Mouse (Mus musculus) limb, embryonic 15.5 days (tissue): Measurements from ENCODE around the gene Cux1. TPM values are rescaled to one million over a fixed set of nuclear protein-coding genes. Genes with fewer than 3 reads are reported as not detected.

Source experiments
- ATAC-seq: fragments of 200-750 bp; cut with Nextera tagmentation; 2 replicates; pipeline ENCODE4 v1.8.0; 2017; ENCODE audit warnings: low read depth, moderate TSS enrichment; ENCODE audit not compliant: insufficient number of reproducible peaks, low FRiP score, low TSS enrichment
- H3K27ac ChIP-seq: fragments of 300-500 bp; sonication (generic); 2 replicates; pipeline ENCODE4 v1.5.1; 2015; ENCODE audit warnings: moderate library complexity, mild to moderate bottlenecking, inconsistent platforms
- H3K27me3 ChIP-seq: fragments of 300-500 bp; sonication (generic); 2 replicates; pipeline ENCODE4 v1.6.1; 2015; ENCODE audit warnings: inconsistent platforms
- H3K36me3 ChIP-seq: fragments of 300-500 bp; sonication (generic); 2 replicates; pipeline ENCODE4 v1.6.1; 2015; ENCODE audit warnings: inconsistent platforms
- H3K4me1 ChIP-seq: fragments of 300-500 bp; sonication (generic); 2 replicates; pipeline ENCODE4 v1.6.1; 2015; ENCODE audit warnings: inconsistent platforms
- H3K4me2 ChIP-seq: fragments of 300-500 bp; sonication (generic); 2 replicates; pipeline ENCODE4 v1.6.1; 2015; ENCODE audit warnings: mild to moderate bottlenecking, inconsistent platforms
- H3K4me3 ChIP-seq: fragments of 300-500 bp; sonication (generic); 2 replicates; pipeline ENCODE4 v1.5.1; 2015; ENCODE audit warnings: mild to moderate bottlenecking, inconsistent platforms
- H3K9ac ChIP-seq: fragments of 300-500 bp; sonication (generic); 2 replicates; pipeline ENCODE4 v1.6.1; 2015; ENCODE audit warnings: inconsistent platforms
- H3K9me3 ChIP-seq: fragments of 300-500 bp; sonication (generic); 2 replicates; pipeline ENCODE4 v1.6.1; 2016; ENCODE audit warnings: inconsistent platforms
- WGBS: fragments of 180-500 bp; shearing (Covaris S2); methylation state at CpG from one replicate; pipeline ENCODE4 v1.1.7; 2015; 5-methylcytosine and 5-hydroxymethylcytosine counted together
- polyA plus RNA-seq: library from polyadenylated mRNA; unstranded; fragments of >200 nt; fragmentation: Nextera tagmentation; extraction: Ambion mirVana; gene quantifications from 2 replicates; pipeline ENCODE4 v1.2.1, GENCODE M21; 2015

Cux1 gene
- polyA plus RNA-seq, 1 experiment from 2014 or later: 80.1 TPM

DNA sequence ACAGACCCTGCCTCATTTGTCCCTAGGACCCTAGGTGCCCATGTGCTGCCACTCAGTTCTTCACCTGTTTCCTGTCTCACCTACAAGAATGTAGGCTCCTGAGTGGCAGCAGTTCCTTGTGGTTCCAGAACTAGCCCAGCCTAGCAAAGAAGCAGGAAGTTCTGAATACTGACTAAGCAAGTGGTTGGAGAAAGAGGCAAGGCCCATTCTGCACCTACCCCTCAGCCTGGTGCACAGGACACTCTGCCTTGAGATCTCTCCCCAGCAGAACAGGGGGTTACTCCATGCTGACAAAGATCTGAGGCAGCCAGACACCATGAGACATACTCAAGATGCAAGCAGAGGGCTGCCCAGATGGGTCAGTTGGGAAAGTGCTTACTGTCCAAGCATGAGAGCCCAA is 14.5 kb downstream of the Cux1 start:
- no peak overlapping the region for H3K4me3 ChIP-seq
- H3K4me2 ChIP-seq: no peak overlapping the region
- H3K9ac ChIP-seq: no peak overlapping the region
- H3K36me3 ChIP-seq: no peaks in the 10 kb centered on the region
- peaks cover 36% of the 10 kb centered on the region for H3K4me1 ChIP-seq
- H3K27me3 ChIP-seq: no peaks in the 10 kb centered on the region
- no peak for ATAC-seq
- no peaks in the 10 kb centered on the region for H3K9me3 ChIP-seq
- no peak overlapping the region for H3K27ac ChIP-seq

DNA sequence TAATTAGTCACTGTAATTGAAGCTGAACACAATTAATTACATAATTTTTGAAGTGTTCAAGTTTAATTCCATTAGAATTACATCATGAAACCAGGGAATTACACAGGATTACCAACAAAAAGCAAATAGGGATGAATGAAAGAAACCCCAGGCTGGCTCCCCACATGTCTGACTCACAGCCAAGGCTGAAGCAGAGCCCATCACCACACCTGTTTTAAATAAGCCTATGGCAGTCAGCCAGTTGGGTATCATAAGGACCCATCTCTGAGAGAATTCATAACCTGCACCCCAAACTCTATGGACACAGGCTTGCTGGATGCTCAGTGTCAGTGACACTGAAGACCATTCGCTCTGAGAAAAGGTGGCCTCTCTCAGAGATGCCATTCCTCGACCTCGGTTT is 15.2 kb downstream of the Cux1 start:
- H3K4me2 ChIP-seq: no peak overlapping the region
- no peaks in the 10 kb centered on the region for H3K36me3 ChIP-seq
- 76% methylated on average over 3 of the region's 3 CpGs for WGBS
- ATAC-seq: no peak
- no peak overlapping the region for H3K4me3 ChIP-seq
- peaks cover 31% of the 10 kb centered on the region for H3K4me1 ChIP-seq
- no peaks in the 10 kb centered on the region for H3K9me3 ChIP-seq
- no peak overlapping the region for H3K27ac ChIP-seq
- H3K27me3 ChIP-seq: no peaks in the 10 kb centered on the region
- H3K9ac ChIP-seq: no peak overlapping the region

- no peak for ATAC-seq
- no peaks in the 10 kb centered on the region for H3K27me3 ChIP-seq
- H3K4me3 ChIP-seq: no peak overlapping the region
- H3K9ac ChIP-seq: no peak overlapping the region
- H3K9me3 ChIP-seq: no peaks in the 10 kb centered on the region
- H3K4me1 ChIP-seq: peaks cover 28% of the 10 kb centered on the region
- H3K27ac ChIP-seq: no peak overlapping the region
- H3K4me2 ChIP-seq: no peak overlapping the region
- H3K36me3 ChIP-seq: no peaks in the 10 kb centered on the region
- WGBS: 76% methylated on average over 6 of the region's 6 CpGs
Measured at GRCm38 (mm10) chr5:136551571-136551970, 15.7 kb downstream of the Cux1 start.

DNA sequence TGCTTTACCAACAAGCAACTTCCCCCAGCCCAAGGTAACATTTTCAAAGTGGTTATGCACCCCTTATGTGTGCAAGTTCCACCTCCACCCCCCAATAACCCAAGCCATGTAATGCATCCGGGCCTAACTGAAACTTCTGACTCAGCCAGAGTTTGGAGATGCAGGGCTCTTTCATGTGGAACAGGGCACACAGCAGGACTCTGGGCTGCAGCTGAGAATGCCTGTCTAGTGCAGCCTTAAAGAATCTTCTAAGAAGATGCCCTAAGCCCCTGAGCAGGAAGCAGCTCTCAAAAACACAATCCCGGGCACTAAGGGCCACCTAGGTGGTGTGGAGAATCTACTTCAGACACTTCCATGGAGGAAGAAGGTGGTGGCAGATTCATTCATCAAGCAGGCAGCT is 16.6 kb downstream of the Cux1 start:
- peaks cover 25% of the 10 kb centered on the region for H3K4me1 ChIP-seq
- H3K4me2 ChIP-seq: no peak overlapping the region
- ATAC-seq: no peak
- no peak overlapping the region for H3K4me3 ChIP-seq
- H3K27me3 ChIP-seq: no peaks in the 10 kb centered on the region
- no peaks in the 10 kb centered on the region for H3K36me3 ChIP-seq
- WGBS: 35% methylated on average over 2 of the region's 2 CpGs
- no peak overlapping the region for H3K9ac ChIP-seq
- no peak overlapping the region for H3K27ac ChIP-seq
- H3K9me3 ChIP-seq: no peaks in the 10 kb centered on the region

- H3K36me3 ChIP-seq: no peaks in the 10 kb centered on the region
- no peaks in the 10 kb centered on the region for H3K27me3 ChIP-seq
- 59% methylated on average over 2 of the region's 2 CpGs for WGBS
- H3K4me1 ChIP-seq: peaks cover 18% of the 10 kb centered on the region
- no peak for ATAC-seq
- H3K9ac ChIP-seq: no peak overlapping the region
- H3K4me3 ChIP-seq: no peak overlapping the region
- H3K4me2 ChIP-seq: no peak overlapping the region
- H3K9me3 ChIP-seq: no peaks in the 10 kb centered on the region
- H3K27ac ChIP-seq: no peak overlapping the region
Measured at GRCm38 (mm10) chr5:136548776-136549175, 18.5 kb downstream of the Cux1 start.

- peaks cover 11% of the 10 kb centered on the region; the same call in 1 of the 2 replicates for H3K4me1 ChIP-seq
- ATAC-seq: no peak
Measured at GRCm38 (mm10) chr5:136545061-136545460, 22.2 kb downstream of the Cux1 start.

DNA sequence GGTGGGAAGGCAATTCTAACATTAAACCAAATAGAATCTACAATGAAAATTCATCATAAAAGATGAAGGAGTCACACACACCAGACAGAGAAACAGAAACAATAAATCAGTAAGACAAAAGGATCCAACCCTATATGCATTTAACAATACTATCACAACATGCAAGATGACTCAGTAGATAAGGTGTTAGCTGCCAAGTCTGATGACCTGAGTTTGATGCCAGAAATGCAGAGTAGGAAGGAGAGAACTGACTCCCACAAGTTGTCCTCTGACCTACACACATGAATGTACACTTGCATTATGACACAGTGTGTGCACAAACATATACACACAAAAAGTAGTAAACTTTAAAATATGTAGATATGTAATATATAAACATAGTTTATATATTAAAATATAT is 24.1 kb downstream of the Cux1 start:
- Histone ChIP-seq H3K9ac (no peak overlapping the region), H3K27ac (no peak overlapping the region), H3K4me3 (no peak overlapping the region), H3K36me3 (no peaks in the 10 kb centered on the region), H3K27me3 (no peaks in the 10 kb centered on the region), H3K4me1 (peaks cover 11% of the 10 kb centered on the region; the same call in 1 of the 2 replicates), H3K4me2 (no peak overlapping the region), H3K9me3 (no peaks in the 10 kb centered on the region)
- ATAC-seq: no peak

More at GRCm38 (mm10) chr5:136545061-136545460, 22.2 kb downstream of the Cux1 start:
- H3K9me3 ChIP-seq: no peaks in the 10 kb centered on the region
- WGBS: 88% methylated on average over 4 of the region's 4 CpGs
- H3K36me3 ChIP-seq: no peaks in the 10 kb centered on the region
- H3K9ac ChIP-seq: no peak overlapping the region
- H3K27me3 ChIP-seq: no peaks in the 10 kb centered on the region
- no peak overlapping the region for H3K4me3 ChIP-seq
- H3K4me2 ChIP-seq: no peak overlapping the region
- no peak overlapping the region for H3K27ac ChIP-seq

- no peak overlapping the region for H3K9ac ChIP-seq
- H3K4me1 ChIP-seq: peaks cover 7% of the 10 kb centered on the region; the same call in 1 of the 2 replicates
- H3K9me3 ChIP-seq: no peaks in the 10 kb centered on the region
- no peak for ATAC-seq
- H3K36me3 ChIP-seq: no peaks in the 10 kb centered on the region
- H3K4me2 ChIP-seq: no peak overlapping the region
- H3K27ac ChIP-seq: no peak overlapping the region
- H3K27me3 ChIP-seq: no peaks in the 10 kb centered on the region
- H3K4me3 ChIP-seq: no peak overlapping the region
Measured at GRCm38 (mm10) chr5:136540952-136541351, 26.3 kb downstream of the Cux1 start.

GRCm38 (mm10) chr5:136540055-136540838 is 27.0 kb downstream of the Cux1 start:
- no peak for ATAC-seq
- WGBS: 86% methylated on average over 5 of the region's 5 CpGs
- H3K4me3 ChIP-seq: no peak overlapping the region
- H3K9ac ChIP-seq: no peak overlapping the region
- H3K9me3 ChIP-seq: no peaks in the 10 kb centered on the region
- no peaks in the 10 kb centered on the region for H3K36me3 ChIP-seq
- no peaks in the 10 kb centered on the region for H3K27me3 ChIP-seq
- H3K4me1 ChIP-seq: peaks cover 7% of the 10 kb centered on the region; the same call in 1 of the 2 replicates
- H3K27ac ChIP-seq: no peak overlapping the region
- H3K4me2 ChIP-seq: no peak overlapping the region

DNA sequence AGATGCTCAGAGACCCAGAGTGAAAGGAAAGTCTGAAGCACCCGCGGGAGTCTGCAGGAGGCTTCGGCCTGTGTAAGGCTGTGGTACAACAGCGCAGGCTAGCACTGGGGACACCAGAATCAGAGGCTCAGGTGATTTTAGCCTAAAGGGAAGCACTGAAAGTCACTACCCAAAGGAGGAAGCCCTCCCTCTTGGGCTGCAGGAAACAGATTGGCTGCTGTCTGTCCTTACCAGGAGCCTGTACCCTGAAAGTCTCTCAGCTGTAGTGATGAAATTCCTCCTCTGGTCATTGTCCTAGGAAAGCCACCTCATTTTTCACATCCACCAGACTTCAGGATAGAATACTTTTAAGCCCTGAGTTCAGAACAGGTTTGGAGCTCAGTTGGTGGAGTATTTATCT is 30.5 kb downstream of the Cux1 start:
- H3K27me3 ChIP-seq: no peaks in the 10 kb centered on the region
- H3K9ac ChIP-seq: no peak overlapping the region
- no peaks in the 10 kb centered on the region for H3K9me3 ChIP-seq
- no peaks in the 10 kb centered on the region for H3K36me3 ChIP-seq
- H3K4me3 ChIP-seq: no peak overlapping the region
- 83% methylated on average over 4 of the region's 4 CpGs for WGBS
- H3K4me1 ChIP-seq: peaks cover 24% of the 10 kb centered on the region
- H3K4me2 ChIP-seq: no peak overlapping the region
- H3K27ac ChIP-seq: no peak overlapping the region
- no peak for ATAC-seq

DNA sequence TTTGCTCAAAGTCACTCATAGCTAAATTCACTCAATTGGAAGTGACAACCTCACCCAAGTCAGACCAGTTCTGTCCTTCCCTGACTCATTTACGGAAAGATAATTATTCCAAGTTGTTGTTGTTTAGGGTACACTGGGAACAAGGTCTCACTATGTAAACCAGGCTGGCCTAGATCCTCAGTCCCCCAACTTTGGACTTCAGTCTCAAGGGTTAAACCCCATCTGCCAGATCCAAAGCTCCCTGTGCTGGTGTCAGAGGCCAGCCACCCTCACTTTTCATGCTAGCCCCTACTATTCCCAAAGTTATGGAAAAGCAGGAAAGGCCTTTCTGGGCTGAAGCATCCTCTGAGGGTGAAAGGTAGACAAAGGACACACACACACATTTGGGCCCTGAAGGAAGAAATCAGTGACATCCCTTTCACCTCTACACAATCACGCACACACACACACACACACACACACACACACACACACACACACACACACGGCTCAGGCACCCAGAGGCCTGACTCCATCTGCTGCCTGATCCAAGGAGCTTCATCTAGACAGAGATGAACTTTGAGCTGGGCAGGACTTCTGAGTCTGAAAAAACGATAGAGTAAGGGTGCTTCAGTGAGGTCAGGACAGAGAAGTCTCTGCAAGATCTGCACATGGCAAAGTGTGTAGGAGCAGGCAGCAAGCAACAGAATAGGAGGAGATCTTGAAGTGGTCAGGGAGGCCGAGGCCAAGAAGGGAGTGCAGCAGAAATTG is 31.1 kb downstream of the Cux1 start:
- ATAC-seq: no peak

GRCm38 (mm10) chr5:136535204-136535603 is 32.1 kb downstream of the Cux1 start:
- Histone ChIP-seq H3K27me3 (no peaks in the 10 kb centered on the region), H3K4me1 (peaks cover 26% of the 10 kb centered on the region), H3K4me2 (no peak overlapping the region), H3K36me3 (no peaks in the 10 kb centered on the region), H3K9ac (no peak overlapping the region), H3K4me3 (no peak overlapping the region), H3K9me3 (no peaks in the 10 kb centered on the region), H3K27ac (no peak overlapping the region)
- WGBS: 47% methylated on average over 1 of the region's 1 CpGs
- no peak for ATAC-seq

More for the DNA sequence above, 31.1 kb downstream of the Cux1 start:
- 71% methylated on average over 5 of the region's 5 CpGs for WGBS
- Histone ChIP-seq H3K4me3 (no peak overlapping the region), H3K9me3 (no peaks in the 10 kb centered on the region), H3K27ac (no peak overlapping the region), H3K9ac (no peak overlapping the region), H3K4me2 (no peak overlapping the region), H3K36me3 (no peaks in the 10 kb centered on the region), H3K27me3 (no peaks in the 10 kb centered on the region), H3K4me1 (peaks cover 25% of the 10 kb centered on the region)
